Mouse (Mus musculus) G1E (cell line): Measurements from ENCODE around the gene Rnf214.

Experiments used
- CTCF ChIP-seq: IDR thresholded peaks from 2 replicates; pipeline ENCODE4 v1.5.1; 2012; ENCODE audit warnings: low read depth, low read length, inconsistent platforms, mixed read lengths
- GATA1 ChIP-seq: IDR thresholded peaks from 2 replicates; pipeline ENCODE4 v1.6.1; 2012; ENCODE audit warnings: borderline replicate concordance, low read length, inconsistent platforms, mixed read lengths
- GATA2 ChIP-seq: IDR thresholded peaks from 2 replicates; pipeline ENCODE4 v1.6.1; 2012; ENCODE audit warnings: low read depth, low read length, inconsistent platforms, borderline replicate concordance
- POLR2AphosphoS5 ChIP-seq: IDR thresholded peaks from 2 replicates; pipeline ENCODE4 v1.6.1; 2012; ENCODE audit warnings: low read depth, low read length, inconsistent platforms; ENCODE audit not compliant: insufficient replicate concordance
- TAL1 ChIP-seq: conservative IDR thresholded peaks from 2 replicates; pipeline ENCODE4 v1.6.1; 2012; ENCODE audit warnings: low read depth, low read length, inconsistent platforms, mixed read lengths

- TF ChIP-seq CTCF (no peak), POLR2AphosphoS5 (no peak), GATA1 (no peak), TAL1 (no peak), GATA2 (no peak)
Measured at GRCm38 (mm10) chr9:45839982-45840300, 66.8 kb downstream of the Rnf214 start.
